ENCODE assay signal across 31 mouse cellular contexts in genomic region chr11:33780263-33780662, GRCm38 (mm10).
A peak's percentile ranks its signal among the peaks of the same experiment; 100 is the strongest.
DNase-seq lines count a peak whose midpoint lies in the region; ATAC-seq lines count a peak whose summit lies in the region.
"Had no signal": no experiment of that assay in that cellular context is flagged by ENCODE, and none has a peak within 500 bp of the region (broad histone marks: within the 10 kb centered on the region; RNA-seq: fewer than 3 reads in every experiment).

No protein-coding gene starts in this region.

- H3K4me2 ChIP-seq in forebrain, embryonic 14.5 days (ENCODE audit: low read length): no peak overlapping the region
- no peak overlapping the region for H3K4me2 ChIP-seq in midbrain, embryonic 13.5 days (replicated peaks)
- no peak overlapping the region for H3K4me2 ChIP-seq in forebrain, embryonic 15.5 days (replicated peaks)
- no peak overlapping the region for H3K4me2 ChIP-seq in neural tube, embryonic 13.5 days
- H3K4me2 ChIP-seq: embryonic facial prominence, embryonic 13.5 days; heart, embryonic 11.5 days; intestine, embryonic 15.5 days; limb, embryonic 13.5 days; liver, embryonic 11.5 days; lung, embryonic 15.5 days; midbrain, embryonic 11.5 days had no signal

- H3K27me3 ChIP-seq in forebrain, embryonic 14.5 days (replicated peaks; ENCODE audit: control insufficient read depth, insufficient read depth, low read length): no peaks in the 10 kb centered on the region
- no peaks in the 10 kb centered on the region for H3K27me3 ChIP-seq in forebrain, embryonic 10.5 days (ENCODE audit: poor library complexity, severe bottlenecking)
- no peaks in the 10 kb centered on the region for H3K27me3 ChIP-seq in midbrain, embryonic 13.5 days
- H3K27me3 ChIP-seq in midbrain, embryonic 10.5 days (ENCODE audit: low read depth, poor library complexity, severe bottlenecking): no peaks in the 10 kb centered on the region
- H3K27me3 ChIP-seq in forebrain, embryonic 15.5 days: no peaks in the 10 kb centered on the region
- H3K27me3 ChIP-seq in neural tube, embryonic 13.5 days: no peaks in the 10 kb centered on the region
- H3K27me3 ChIP-seq: intestine, embryonic 15.5 days; lung, embryonic 15.5 days had no signal

- H3K9me3 ChIP-seq in forebrain, embryonic 14.5 days (replicated peaks; ENCODE audit: control insufficient read depth, low read length): no peaks in the 10 kb centered on the region
- no peaks in the 10 kb centered on the region for H3K9me3 ChIP-seq in forebrain, embryonic 10.5 days
- H3K9me3 ChIP-seq in midbrain, embryonic 13.5 days: no peaks in the 10 kb centered on the region
- H3K9me3 ChIP-seq in midbrain, embryonic 10.5 days (replicated peaks): no peaks in the 10 kb centered on the region
- H3K9me3 ChIP-seq in forebrain, embryonic 15.5 days: no peaks in the 10 kb centered on the region
- no peaks in the 10 kb centered on the region for H3K9me3 ChIP-seq in neural tube, embryonic 13.5 days
- H3K9me3 ChIP-seq: embryonic facial prominence, embryonic 13.5 days; intestine, embryonic 15.5 days; limb, embryonic 13.5 days; lung, embryonic 15.5 days had no signal

- H3K4me3 ChIP-seq in forebrain, embryonic 14.5 days (ENCODE audit: low read depth, low read length): no peak overlapping the region
- H3K4me3 ChIP-seq in forebrain, embryonic 10.5 days: no peak overlapping the region
- H3K4me3 ChIP-seq in midbrain, embryonic 13.5 days (replicated peaks): no peak overlapping the region
- no peak overlapping the region for H3K4me3 ChIP-seq in midbrain, embryonic 10.5 days
- H3K4me3 ChIP-seq in forebrain, embryonic 15.5 days: no peak overlapping the region
- no peak overlapping the region for H3K4me3 ChIP-seq in neural tube, embryonic 13.5 days
- H3K4me3 ChIP-seq: embryonic facial prominence, embryonic 13.5 days; erythroblast, embryonic 14.5 days; intestine, embryonic 15.5 days; layer of hippocampus, adult 2 months; left cerebral cortex, adult 2 months; limb, embryonic 13.5 days; lung, embryonic 15.5 days had no signal

- no peak overlapping the region for H3K27ac ChIP-seq in forebrain, embryonic 14.5 days (ENCODE audit: low read depth, low read length)
- no peak overlapping the region for H3K27ac ChIP-seq in forebrain, embryonic 10.5 days
- 0 out of 2 replicates have a peak overlapping the region, but pooled peaks have one; percentile 78 for H3K27ac ChIP-seq in midbrain, embryonic 13.5 days
- no peak overlapping the region for H3K27ac ChIP-seq in midbrain, embryonic 10.5 days (replicated peaks)
- H3K27ac ChIP-seq in forebrain, embryonic 15.5 days (replicated peaks): 0 out of 2 replicates have a peak overlapping the region, but pooled peaks have one; percentile 78
- H3K27ac ChIP-seq in neural tube, embryonic 13.5 days (replicated peaks): peak overlapping the region; percentile 79
- H3K27ac ChIP-seq: embryonic facial prominence, embryonic 13.5 days; intestine, embryonic 15.5 days; layer of hippocampus, adult 2 months; left cerebral cortex, adult 2 months; limb, embryonic 13.5 days; lung, embryonic 15.5 days had no signal

- DNase-seq in forebrain, embryonic 14.5 days (ENCODE audit: low spot score): no peak
- DNase-seq in forebrain, embryonic 10.5 days (ENCODE audit: extremely low spot score, low spot score): no peak
- DNase-seq in midbrain, embryonic 10.5 days (ENCODE audit: low spot score): no peak
- DNase-seq in embryo, embryonic 10.5 days (ENCODE audit: low spot score): no peak
- no peak for DNase-seq in spleen, adult 18-20 months
- DNase-seq: adrenal gland, postnatal 10 days; cerebellum, adult 11 months; cerebellum, adult 9-10 months; gastrocnemius, postnatal 14 days; heart, adult 18-20 months; heart, postnatal 4 days; kidney, adult 2 months; kidney, postnatal 36 days; retina, postnatal 1 day; right cerebral cortex, postnatal 14 days; thymus, adult 18-20 months; thymus, postnatal 25 days had no signal

- no peak overlapping the region for H3K9ac ChIP-seq in forebrain, embryonic 14.5 days (ENCODE audit: low read length)
- no peak overlapping the region for H3K9ac ChIP-seq in midbrain, embryonic 13.5 days (replicated peaks)
- H3K9ac ChIP-seq in forebrain, embryonic 15.5 days (replicated peaks): no peak overlapping the region
- no peak overlapping the region for H3K9ac ChIP-seq in neural tube, embryonic 13.5 days
- H3K9ac ChIP-seq: embryonic facial prominence, embryonic 13.5 days; intestine, embryonic 15.5 days; limb, embryonic 13.5 days; lung, embryonic 15.5 days had no signal

- WGBS in forebrain, embryonic 14.5 days: 70% methylated on average over 4 of the region's 4 CpGs
- 77% methylated on average over 4 of the region's 4 CpGs for WGBS in forebrain, embryonic 10.5 days
- WGBS in midbrain, embryonic 13.5 days: 70% methylated on average over 4 of the region's 4 CpGs
- 81% methylated on average over 4 of the region's 4 CpGs for WGBS in midbrain, embryonic 10.5 days
- 52% methylated on average over 4 of the region's 4 CpGs for WGBS in forebrain, embryonic 15.5 days
- WGBS in neural tube, embryonic 13.5 days: 54% methylated on average over 4 of the region's 4 CpGs

- peaks cover 40% of the 10 kb centered on the region for H3K4me1 ChIP-seq in forebrain, embryonic 14.5 days (ENCODE audit: control insufficient read depth, insufficient read depth, low read length)
- peaks cover 39% of the 10 kb centered on the region for H3K4me1 ChIP-seq in forebrain, embryonic 10.5 days
- peaks cover 49% of the 10 kb centered on the region for H3K4me1 ChIP-seq in midbrain, embryonic 13.5 days (replicated peaks)
- H3K4me1 ChIP-seq in midbrain, embryonic 10.5 days: peaks cover 34% of the 10 kb centered on the region
- peaks cover 39% of the 10 kb centered on the region for H3K4me1 ChIP-seq in forebrain, embryonic 15.5 days
- peaks cover 55% of the 10 kb centered on the region for H3K4me1 ChIP-seq in neural tube, embryonic 13.5 days (replicated peaks)
- H3K4me1 ChIP-seq: intestine, embryonic 15.5 days; lung, embryonic 15.5 days had no signal

- peak; percentile 55; the same call in 1 of the 2 replicates for ATAC-seq in forebrain, embryonic 14.5 days
- no peak for ATAC-seq in midbrain, embryonic 13.5 days
- peak; percentile 47; the same call in 1 of the 2 replicates for ATAC-seq in forebrain, embryonic 15.5 days (replicated peaks)
- peak; percentile 63; the same call in 1 of the 2 replicates for ATAC-seq in neural tube, embryonic 13.5 days (ENCODE audit: low read depth)
- ATAC-seq: intestine, embryonic 15.5 days; Patski had no signal

- H3K36me3 ChIP-seq in forebrain, embryonic 14.5 days (ENCODE audit: control insufficient read depth, insufficient read depth, low read length): no peaks in the 10 kb centered on the region
- H3K36me3 ChIP-seq in forebrain, embryonic 10.5 days (replicated peaks): no peaks in the 10 kb centered on the region
- H3K36me3 ChIP-seq in midbrain, embryonic 13.5 days: no peaks in the 10 kb centered on the region
- H3K36me3 ChIP-seq in midbrain, embryonic 10.5 days: no peaks in the 10 kb centered on the region
- H3K36me3 ChIP-seq in forebrain, embryonic 15.5 days: no peaks in the 10 kb centered on the region
- no peaks in the 10 kb centered on the region for H3K36me3 ChIP-seq in neural tube, embryonic 13.5 days
- H3K36me3 ChIP-seq: embryonic facial prominence, embryonic 13.5 days; intestine, embryonic 15.5 days; limb, embryonic 13.5 days; lung, embryonic 15.5 days had no signal

Comparison
In these comparisons a context has a peak if more than half of its experiments do, and no peak if none do; other contexts are left out.
1. H3K27ac ChIP-seq: peak in midbrain, embryonic 13.5 days (single experiment), forebrain, embryonic 15.5 days (single experiment) and neural tube, embryonic 13.5 days (single experiment); none in forebrain, embryonic 14.5 days (single experiment), forebrain, embryonic 10.5 days (single experiment) and midbrain, embryonic 10.5 days (single experiment).